Mouse (Mus musculus) stomach, postnatal 0 days (tissue): ENCODE data around the gene Ubald2.

Source experiments
- CTCF ChIP-seq: IDR thresholded peaks from 2 replicates; pipeline ENCODE4 v1.5.1; 2016; ENCODE audit warnings: antibody characterized with exemption, low read depth, mild to moderate bottlenecking, moderate library complexity
- EP300 ChIP-seq: optimal IDR thresholded peaks from 2 replicates; pipeline ENCODE3; 2016; ENCODE audit warnings: antibody characterized with exemption

DNA sequence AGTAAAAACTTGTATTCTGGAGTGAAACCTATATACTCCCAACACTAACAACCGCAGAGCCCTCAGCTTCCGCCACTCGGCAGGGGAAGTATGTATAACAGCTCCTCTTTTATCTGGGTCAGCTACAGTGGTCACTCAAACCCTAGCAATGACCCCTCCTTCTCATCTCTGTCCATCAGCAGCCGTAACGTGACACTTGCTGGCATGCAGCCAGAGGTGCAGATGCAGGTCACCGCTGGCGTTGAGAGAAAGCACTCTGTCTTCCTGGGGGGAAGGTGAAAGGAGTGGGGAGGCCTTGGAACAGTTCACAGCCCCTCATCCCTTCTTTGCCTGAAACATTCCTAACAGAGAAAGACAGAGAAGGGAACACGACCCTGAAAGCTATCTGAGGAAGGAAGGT is 45.9 kb downstream of the Ubald2 start:
- no peak for TF ChIP-seq EP300
- TF ChIP-seq CTCF: no peak
